Mouse (Mus musculus) lung, adult 2 months (tissue): ENCODE measurements around the gene Tceanc. TPM values are rescaled to one million over a fixed set of nuclear protein-coding genes. Genes with fewer than 3 reads are reported as not detected.
"Not testable (repeated sequence)": the region's sequence is repeated elsewhere in the genome, so short reads cannot be mapped to it uniquely, and the experiment has no call there.

Source experiments
- DNase-seq: peaks from one replicate; pipeline ENCODE4 v3.0.0; 2022
- H3K4me1 ChIP-seq: fragments of 200-500 bp; 2 replicates; pipeline ENCODE4 v1.6.1; 2011; ENCODE audit warnings: low read length; ENCODE audit not compliant: control insufficient read depth, insufficient read depth
- H3K4me3 ChIP-seq: fragments of 200-500 bp; replicated peaks from 2 replicates; pipeline ENCODE3; 2011; ENCODE audit warnings: low read depth, mild to moderate bottlenecking, control low read depth, low read length; ENCODE audit errors: extremely low read depth
- CTCF ChIP-seq: fragments of 200-500 bp; IDR thresholded peaks from 2 replicates; pipeline ENCODE4 v1.5.1; 2011; ENCODE audit warnings: mild to moderate bottlenecking, low read length, control low read depth; ENCODE audit not compliant: insufficient read depth
- POLR2A ChIP-seq: fragments of 200-500 bp; IDR thresholded peaks from 2 replicates; pipeline ENCODE4 v1.6.1; 2011; ENCODE audit warnings: low read depth, mild to moderate bottlenecking, control low read depth, low read length, borderline replicate concordance; ENCODE audit errors: extremely low read depth
- WGBS: fragments of 180-500 bp; shearing (Covaris S2); methylation state at CpG from one replicate; pipeline ENCODE4 v1.1.7; 2018; 5-methylcytosine and 5-hydroxymethylcytosine counted together
- polyA plus RNA-seq: library from polyadenylated mRNA; depleted of rRNA; stranded (reverse); fragments of >200 nt; gene quantifications from 2 replicates; pipeline ENCODE4 v1.2.3, GENCODE M21; 2012

The Tceanc gene
- polyA plus RNA-seq, 1 experiment, result 1.4 TPM

- H3K4me3 ChIP-seq, result no peak overlapping the region
- TF ChIP-seq CTCF, result no peak
- no peak for TF ChIP-seq POLR2A
- WGBS, result 78% methylated on average over 2 of the region's 2 CpGs
- no peak for DNase-seq
- no peaks in the 10 kb centered on the region for H3K4me1 ChIP-seq
Observed at GRCm38 (mm10) chrX:166525637-166526315, 7.4 kb upstream of the Tceanc start.

- H3K4me1 ChIP-seq, result no peaks in the 10 kb centered on the region
- TF ChIP-seq POLR2A, result no peak
- TF ChIP-seq CTCF, result no peak
- DNase-seq, result no peak
- 74% methylated on average over 5 of the region's 5 CpGs for WGBS
- H3K4me3 ChIP-seq, result no peak overlapping the region
Observed at GRCm38 (mm10) chrX:166520782-166521181, 2.4 kb upstream of the Tceanc start.

- Histone ChIP-seq H3K4me1 (no peaks in the 10 kb centered on the region), H3K4me3 (no peak overlapping the region)
- WGBS, result 73% methylated on average over 1 of the region's 1 CpGs
- DNase-seq, result no peak
- no peak for TF ChIP-seq CTCF
- no peak for TF ChIP-seq POLR2A
Observed at GRCm38 (mm10) chrX:166516631-166517030, 1.7 kb downstream of the Tceanc start.

GRCm38 (mm10) chrX:166515923-166516322, 2.4 kb downstream of the Tceanc start:
- Histone ChIP-seq H3K4me3 (no peak overlapping the region), H3K4me1 (no peaks in the 10 kb centered on the region)
- no peak for DNase-seq
- 75% methylated on average over 3 of the region's 3 CpGs for WGBS
- TF ChIP-seq POLR2A (no peak), CTCF (no peak)

GRCm38 (mm10) chrX:166514035-166514434, 4.3 kb downstream of the Tceanc start:
- DNase-seq, H3K4me1 ChIP-seq, H3K4me3 ChIP-seq: not testable (repeated sequence)
- 43% methylated on average over 12 of the region's 12 CpGs for WGBS

GRCm38 (mm10) chrX:166512071-166512470, 6.3 kb downstream of the Tceanc start:
- no peak for DNase-seq
- no peak for TF ChIP-seq CTCF
- no peak overlapping the region for H3K4me3 ChIP-seq
- H3K4me1 ChIP-seq, result no peaks in the 10 kb centered on the region
- 85% methylated on average over 4 of the region's 4 CpGs for WGBS

- H3K4me3 ChIP-seq, result no peak overlapping the region
- H3K4me1 ChIP-seq, result no peaks in the 10 kb centered on the region
- TF ChIP-seq POLR2A (no peak), CTCF (no peak)
- DNase-seq, result no peak
Observed at GRCm38 (mm10) chrX:166511107-166511506, 7.3 kb downstream of the Tceanc start.

- WGBS, result 26% methylated on average over 65 of the region's 65 CpGs
- DNase-seq, result peak; percentile 82
- no peak for TF ChIP-seq CTCF
- TF ChIP-seq POLR2A, result peak; percentile 59
- H3K4me1 ChIP-seq, result no peaks in the 10 kb centered on the region
- H3K4me3 ChIP-seq, result peak overlapping the region; percentile 71
Observed at GRCm38 (mm10) chrX:166509761-166510738, 8.3 kb downstream of the Tceanc start.

- Histone ChIP-seq H3K4me3 (no peak overlapping the region), H3K4me1 (no peaks in the 10 kb centered on the region)
- DNase-seq, result no peak
- no peak for TF ChIP-seq POLR2A
- TF ChIP-seq CTCF, result no peak
- WGBS, result 36% methylated on average over 2 of the region's 2 CpGs
Observed at GRCm38 (mm10) chrX:166504421-166504820, 13.9 kb downstream of the Tceanc start.
